Mouse (Mus musculus) kidney, adult 18-20 months (tissue): ENCODE measurements around the gene Slc34a3.

Source experiments
- DNase-seq: peaks from one replicate; pipeline ENCODE4 v3.0.0; 2021

Slc34a3 gene

GRCm38 (mm10) chr2:25193330-25193770, 40.8 kb downstream of the Slc34a3 start:
- peak; percentile 88 for DNase-seq

- no peak for DNase-seq
These were observed 46.3 kb downstream of the Slc34a3 start for GRCm38 (mm10) chr2:25187841-25188240.

GRCm38 (mm10) chr2:25186575-25186930, 47.6 kb downstream of the Slc34a3 start:
- DNase-seq: no peak

GRCm38 (mm10) chr2:25185625-25186574, 48.3 kb downstream of the Slc34a3 start:
- DNase-seq: peak; percentile 70

GRCm38 (mm10) chr2:25184496-25184895, 49.7 kb downstream of the Slc34a3 start:
- no peak for DNase-seq

GRCm38 (mm10) chr2:25183336-25183735, 50.8 kb downstream of the Slc34a3 start:
- no peak for DNase-seq

- no peak for DNase-seq
These were observed 51.5 kb downstream of the Slc34a3 start for GRCm38 (mm10) chr2:25182664-25183063.

GRCm38 (mm10) chr2:25181891-25182397, 52.2 kb downstream of the Slc34a3 start:
- no peak for DNase-seq

GRCm38 (mm10) chr2:25180973-25181890, 52.9 kb downstream of the Slc34a3 start:
- peak; percentile 59 for DNase-seq

- peak; percentile 89 for DNase-seq
These were observed 53.7 kb downstream of the Slc34a3 start, which contains the start of gene Nrarp for GRCm38 (mm10) chr2:25180478-25180903. TSS of gene Nrarp (plus strand) at chr2:25180758.

GRCm38 (mm10) chr2:25179566-25180217, 54.5 kb downstream of the Slc34a3 start:
- DNase-seq: no peak
